Mouse (Mus musculus): ENCODE results near the gene Nfat5. TPM values are rescaled to one million over a fixed set of nuclear protein-coding genes. Genes with fewer than 3 reads are reported as not detected.
A peak's percentile ranks its signal among the peaks of the same experiment; 100 is the strongest.

Nfat5 gene
- polyA plus RNA-seq, 3 experiments from 2014 or later, result 12.7 to 23.8 (median 21.3) TPM

- peak; percentile 27 for ATAC-seq
Measured at GRCm38 (mm10) chr8:107293641-107294628, 665 bp downstream of the Nfat5 start.

- ATAC-seq, result no peak
Measured at GRCm38 (mm10) chr8:107295450-107295849, 2.2 kb downstream of the Nfat5 start.

- ATAC-seq, result no peak
Measured at GRCm38 (mm10) chr8:107311876-107312275, 18.6 kb downstream of the Nfat5 start.

- peak; percentile 99 for ATAC-seq
Measured at GRCm38 (mm10) chr8:107324142-107324541, 30.9 kb downstream of the Nfat5 start.

- no peak for ATAC-seq
Measured at GRCm38 (mm10) chr8:107329595-107329994, 36.3 kb downstream of the Nfat5 start.

GRCm38 (mm10) chr8:107336480-107336879 is 43.2 kb downstream of the Nfat5 start:
- no peak for ATAC-seq

- ATAC-seq, result no peak
Measured at GRCm38 (mm10) chr8:107370311-107370710, 77.0 kb downstream of the Nfat5 start.

- no peak for ATAC-seq
Measured at GRCm38 (mm10) chr8:107377346-107377745, 84.1 kb downstream of the Nfat5 start.

GRCm38 (mm10) chr8:107380734-107381133 is 87.5 kb downstream of the Nfat5 start:
- no peak for ATAC-seq

GRCm38 (mm10) chr8:107381666-107382065 is 88.4 kb downstream of the Nfat5 start:
- ATAC-seq, result no peak

- no peak for ATAC-seq
Measured at GRCm38 (mm10) chr8:107382898-107383297, 89.6 kb downstream of the Nfat5 start.

- ATAC-seq, result no peak
Measured at GRCm38 (mm10) chr8:107384651-107385050, 91.4 kb downstream of the Nfat5 start.

GRCm38 (mm10) chr8:107385063-107385462 is 91.8 kb downstream of the Nfat5 start:
- ATAC-seq, result no peak

- ATAC-seq, result no peak
Measured at GRCm38 (mm10) chr8:107386171-107386570, 92.9 kb downstream of the Nfat5 start.

- ATAC-seq, result no peak
Measured at GRCm38 (mm10) chr8:107386642-107387041, 93.4 kb downstream of the Nfat5 start.

GRCm38 (mm10) chr8:107387861-107388260 is 94.6 kb downstream of the Nfat5 start:
- ATAC-seq, result no peak

- no peak for ATAC-seq
Measured at GRCm38 (mm10) chr8:107389557-107389956, 96.3 kb downstream of the Nfat5 start.

- no peak for ATAC-seq
Measured at GRCm38 (mm10) chr8:107390476-107391135, 97.3 kb downstream of the Nfat5 start.

GRCm38 (mm10) chr8:107391136-107391516 is 97.9 kb downstream of the Nfat5 start:
- no peak for ATAC-seq

GRCm38 (mm10) chr8:107395397-107395796 is 102.1 kb downstream of the Nfat5 start:
- no peak for ATAC-seq

GRCm38 (mm10) chr8:107396106-107396670 is 102.9 kb downstream of the Nfat5 start:
- no peak for ATAC-seq

- ATAC-seq, result no peak
Measured at GRCm38 (mm10) chr8:107397665-107398064, 104.4 kb downstream of the Nfat5 start.

- no peak for ATAC-seq
Measured at GRCm38 (mm10) chr8:107399495-107399894, 106.2 kb downstream of the Nfat5 start.

All from inflammation-experienced regulatory T-cells, adult 6 months (primary cell).